ENCODE assay signal across 29 mouse cellular contexts in the genomic region with DNA sequence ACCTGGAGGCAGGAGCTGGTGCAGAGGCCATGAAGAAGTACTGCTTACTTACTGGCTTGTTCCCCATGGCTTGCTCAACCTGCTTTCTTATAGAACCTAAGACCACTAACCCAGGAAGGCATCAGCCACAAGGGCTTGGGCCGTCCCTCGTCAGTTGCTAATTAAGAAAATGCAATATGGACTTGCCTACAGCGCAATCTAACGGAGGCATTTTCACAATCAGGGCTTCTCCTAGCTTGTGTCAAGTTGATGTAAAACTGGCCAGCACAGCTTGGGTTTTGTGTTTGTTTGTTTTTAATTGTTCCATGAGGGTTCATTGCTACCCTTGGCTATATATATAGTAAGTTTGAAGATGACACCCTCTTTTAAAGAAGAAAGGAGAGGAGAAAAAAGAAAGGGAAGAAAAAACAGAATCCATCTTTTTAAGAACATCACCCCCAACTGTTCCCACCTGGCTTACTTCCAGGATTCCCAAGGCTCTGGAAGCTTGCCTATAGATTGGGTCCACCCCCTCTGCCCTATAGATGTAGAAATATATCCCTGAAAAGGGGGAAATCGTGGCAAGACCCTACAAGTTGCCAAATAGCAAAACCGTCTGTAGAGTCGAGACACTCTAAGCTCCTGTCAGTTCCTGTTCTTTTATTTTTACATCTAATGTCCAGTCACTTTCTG. TPM values are rescaled to one million over a fixed set of nuclear protein-coding genes. Genes with fewer than 3 reads are reported as not detected.
"Had no signal": no experiment of that assay in that cellular context is flagged by ENCODE, and none has a peak within 500 bp of the region (broad histone marks: within the 10 kb centered on the region; RNA-seq: fewer than 3 reads in every experiment).

No protein-coding gene starts in this region.

- H3K4me3 ChIP-seq: liver, embryonic 12.5 days; liver, embryonic 15.5 days had no signal

- H3K4me1 ChIP-seq: liver, embryonic 12.5 days had no signal

- DNase-seq: kidney, adult 11 months; kidney, adult 8-10 months; kidney, postnatal 4 days; layer of hippocampus, adult 9-11 months; liver; lung, adult 2 months; midbrain, embryonic 14.5 days; thymus, adult 2 months; thymus, postnatal 14 days; thymus, postnatal 4 days had no signal

- H3K9me3 ChIP-seq: liver, embryonic 12.5 days; liver, embryonic 15.5 days had no signal

- H3K36me3 ChIP-seq: liver, embryonic 12.5 days; liver, embryonic 15.5 days had no signal

- H3K9ac ChIP-seq: liver, embryonic 12.5 days; liver, embryonic 15.5 days had no signal

- H3K27ac ChIP-seq: kidney, postnatal 0 days; liver, embryonic 12.5 days; liver, embryonic 15.5 days; macrophage had no signal

- ATAC-seq: liver, embryonic 12.5 days; lung, postnatal 0 days had no signal

- H3K4me2 ChIP-seq: liver, embryonic 12.5 days; liver, embryonic 15.5 days; midbrain, embryonic 11.5 days had no signal

RNA-seq across cellular contexts. Expression of gene Gm21915, which starts 57.5 kb away (rescaled TPM):
- total RNA-seq: layer of hippocampus, adult 18-20 months; layer of hippocampus, postnatal 25 days; left cerebral cortex, adult 18-20 months; left cerebral cortex, postnatal 25 days; megakaryocyte-erythroid progenitor cell, adult 5-6 weeks; midbrain, postnatal 0 days had no signal
- polyA plus RNA-seq: kidney, postnatal 0 days; limb, embryonic 11.5 days; liver, embryonic 12.5 days; liver, embryonic 15.5 days; lung, adult 2 months; lung, postnatal 0 days; macrophage; midbrain, embryonic 11.5 days; midbrain, embryonic 14.5 days; midbrain, postnatal 0 days; neural tube, embryonic 11.5 days; neural tube, embryonic 14.5 days; small intestine, adult 2 months; spleen, adult 2 months; stomach, embryonic 16.5 days; testis, adult 2 months; thymus, adult 2 months had no signal
